In genomic region chr1:79999081-79999480, GRCm38 (mm10) we compare ENCODE assay signal across 8 mouse cellular contexts.
DNase-seq lines count a peak whose midpoint lies in the region; ATAC-seq and TF ChIP-seq lines count a peak whose summit lies in the region.

No protein-coding gene starts in this region.

- TF ChIP-seq CTCF in forebrain, postnatal 0 days (IDR thresholded peaks at IDR 0.05; ENCODE audit: low read depth), result peak; percentile 27; the same call in 1 of the 2 replicates
- TF ChIP-seq CTCF in lung, embryonic 14.5 days (IDR thresholded peaks at IDR 0.05; ENCODE audit: low read depth), result peak; percentile 69

- intact Hi-C loops in gastrocnemius, postnatal 14 days (cut with DNase I; ENCODE audit: low total_unique reads), result no loop called here

- no peaks in the 10 kb centered on the region for H3K36me3 ChIP-seq in forebrain, postnatal 0 days (ENCODE audit: insufficient read depth)
- H3K36me3 ChIP-seq in forebrain, embryonic 16.5 days (ENCODE audit: control insufficient read depth, insufficient read depth), result no peaks in the 10 kb centered on the region
- H3K36me3 ChIP-seq in lung, embryonic 14.5 days (ENCODE audit: insufficient read depth), result no peaks in the 10 kb centered on the region
- no peaks in the 10 kb centered on the region for H3K36me3 ChIP-seq in hindbrain, embryonic 13.5 days

- no peak overlapping the region for H3K27ac ChIP-seq in forebrain, postnatal 0 days (ENCODE audit: low read depth, low read length)
- H3K27ac ChIP-seq in forebrain, embryonic 16.5 days (ENCODE audit: low read length), result no peak overlapping the region
- no peak overlapping the region for H3K27ac ChIP-seq in lung, embryonic 14.5 days (ENCODE audit: low read depth)
- no peak overlapping the region for H3K27ac ChIP-seq in hindbrain, embryonic 13.5 days

- no peak overlapping the region for H3K9ac ChIP-seq in forebrain, postnatal 0 days
- H3K9ac ChIP-seq in forebrain, embryonic 16.5 days (replicated peaks; ENCODE audit: low read depth, low read length), result no peak overlapping the region
- H3K9ac ChIP-seq in lung, embryonic 14.5 days, result no peak overlapping the region
- no peak overlapping the region for H3K9ac ChIP-seq in hindbrain, embryonic 13.5 days

- H3K4me3 ChIP-seq in forebrain, postnatal 0 days (ENCODE audit: low read depth, low read length), result no peak overlapping the region
- no peak overlapping the region for H3K4me3 ChIP-seq in forebrain, embryonic 16.5 days (replicated peaks; ENCODE audit: low read length)
- no peak overlapping the region for H3K4me3 ChIP-seq in lung, embryonic 14.5 days (ENCODE audit: low read depth, low read length)
- H3K4me3 ChIP-seq in hindbrain, embryonic 13.5 days, result no peak overlapping the region

- no peak for ATAC-seq in forebrain, postnatal 0 days
- ATAC-seq in forebrain, embryonic 16.5 days, result no peak
- ATAC-seq in lung, embryonic 14.5 days (ENCODE audit: insufficient read depth), result peak; percentile 47; the same call in 1 of the 2 replicates
- no peak for ATAC-seq in hindbrain, embryonic 13.5 days (ENCODE audit: low FRiP score)

- 80% methylated on average over 11 of the region's 11 CpGs for WGBS in forebrain, postnatal 0 days
- 83% methylated on average over 11 of the region's 11 CpGs for WGBS in forebrain, embryonic 16.5 days
- WGBS in lung, embryonic 14.5 days, result 72% methylated on average over 11 of the region's 11 CpGs
- 78% methylated on average over 11 of the region's 11 CpGs for WGBS in hindbrain, embryonic 13.5 days

- no peaks in the 10 kb centered on the region for H3K4me1 ChIP-seq in forebrain, postnatal 0 days (ENCODE audit: insufficient read depth)
- H3K4me1 ChIP-seq in forebrain, embryonic 16.5 days (replicated peaks; ENCODE audit: control insufficient read depth, insufficient read depth, low read length), result no peaks in the 10 kb centered on the region
- H3K4me1 ChIP-seq in lung, embryonic 14.5 days (ENCODE audit: insufficient read depth), result no peaks in the 10 kb centered on the region
- H3K4me1 ChIP-seq in hindbrain, embryonic 13.5 days (replicated peaks), result no peaks in the 10 kb centered on the region

- no peaks in the 10 kb centered on the region for H3K27me3 ChIP-seq in forebrain, postnatal 0 days (ENCODE audit: insufficient read depth, low read length)
- H3K27me3 ChIP-seq in forebrain, embryonic 16.5 days (replicated peaks; ENCODE audit: control insufficient read depth, insufficient read depth, low read length), result no peaks in the 10 kb centered on the region
- no peaks in the 10 kb centered on the region for H3K27me3 ChIP-seq in lung, embryonic 14.5 days (ENCODE audit: insufficient read depth, low read length)
- no peaks in the 10 kb centered on the region for H3K27me3 ChIP-seq in hindbrain, embryonic 13.5 days

- DNase-seq in forebrain, postnatal 0 days, result no peak
- DNase-seq in NIH3T3 (ENCODE audit: low read depth), result peak; percentile 4
- DNase-seq in gastrocnemius, postnatal 14 days, result peak; percentile 58
- peak; percentile 70 for DNase-seq in lung, embryonic 14.5 days
- DNase-seq in yolk sac, embryonic 10.5 days (ENCODE audit: low spot score), result no peak
- no peak for DNase-seq in Muller cell, postnatal 12 days (ENCODE audit: inconsistent ontology term)

- no peak overlapping the region for H3K4me2 ChIP-seq in forebrain, postnatal 0 days (ENCODE audit: low read depth)
- no peak overlapping the region for H3K4me2 ChIP-seq in forebrain, embryonic 16.5 days (ENCODE audit: low read length)
- no peak overlapping the region for H3K4me2 ChIP-seq in lung, embryonic 14.5 days
- no peak overlapping the region for H3K4me2 ChIP-seq in hindbrain, embryonic 13.5 days

- no peaks in the 10 kb centered on the region for H3K9me3 ChIP-seq in forebrain, postnatal 0 days (ENCODE audit: low read length)
- no peaks in the 10 kb centered on the region for H3K9me3 ChIP-seq in forebrain, embryonic 16.5 days (ENCODE audit: control insufficient read depth, low read length)
- H3K9me3 ChIP-seq in lung, embryonic 14.5 days (ENCODE audit: low read depth, low read length), result no peaks in the 10 kb centered on the region
- no peaks in the 10 kb centered on the region for H3K9me3 ChIP-seq in hindbrain, embryonic 13.5 days

Comparison
In these comparisons a context has a peak if more than half of its experiments do, and no peak if none do; other contexts are left out.
1. DNase-seq: peak in NIH3T3 (single experiment), gastrocnemius, postnatal 14 days (single experiment) and lung, embryonic 14.5 days (single experiment); none in forebrain, postnatal 0 days (single experiment), yolk sac, embryonic 10.5 days (single experiment) and Muller cell, postnatal 12 days (single experiment).